Mouse (Mus musculus): ENCODE results near the gene Pradc1.
"Not testable (repeated sequence)": the region's sequence is repeated elsewhere in the genome, so short reads cannot be mapped to it uniquely, and the experiment has no call there.

Pradc1 gene

DNA sequence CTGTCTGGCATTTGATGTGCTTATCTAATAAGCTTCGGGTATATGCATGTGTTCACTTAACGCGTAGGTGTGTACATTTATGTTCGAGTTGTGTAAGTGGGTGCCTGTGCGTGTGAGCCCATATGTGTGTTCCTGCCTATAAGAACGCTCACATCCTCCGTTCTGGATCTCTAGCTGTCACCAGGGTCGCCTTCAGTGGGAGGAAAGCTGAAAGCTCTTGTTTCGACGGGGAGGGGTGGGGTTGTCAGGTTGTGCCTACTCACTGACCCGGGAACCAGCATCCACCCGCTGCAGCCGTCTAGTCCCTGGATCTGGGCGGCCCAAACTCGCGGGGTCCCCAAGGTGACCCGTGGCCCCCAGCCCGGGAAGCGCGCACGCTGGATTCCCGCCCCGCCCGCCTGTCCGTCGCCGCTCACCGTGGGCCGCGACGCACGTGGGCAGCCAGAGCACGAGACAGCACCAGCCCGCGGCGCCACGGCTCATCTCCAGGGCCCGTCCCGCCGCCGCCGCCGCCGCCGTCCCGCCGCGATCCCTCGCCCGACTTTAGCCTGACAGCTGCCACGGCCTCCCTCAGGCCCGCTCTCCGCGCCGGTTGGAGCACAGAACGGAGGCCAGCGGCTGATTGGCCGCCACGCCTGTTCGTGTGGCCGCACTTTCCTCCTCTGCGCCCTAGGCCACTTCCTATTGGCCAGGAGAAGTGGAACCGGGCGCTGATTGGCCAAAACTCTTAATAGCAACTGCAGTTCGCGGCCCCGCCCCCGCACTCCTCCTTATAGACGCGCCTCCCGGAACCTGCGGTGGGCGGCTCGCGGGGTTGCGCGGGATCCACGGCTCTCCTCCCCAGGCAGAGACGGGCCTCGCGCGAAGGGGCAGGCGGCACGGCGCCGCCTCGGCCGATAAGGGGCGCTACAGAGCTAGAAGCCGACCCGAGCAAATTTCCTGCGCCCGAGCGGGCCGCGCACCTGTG, 790 bp downstream of the Pradc1 start, which contains the start of gene Cct7:
TSS of gene Cct7 (plus strand) at position 818 of the 967 bp plus-strand sequence.
- peak; percentile 98 for DNase-seq (ENCODE audit: low spot score)

GRCm38 (mm10) chr6:85450140-85450539, 1.6 kb downstream of the Pradc1 start:
- not testable (repeated sequence) for DNase-seq (ENCODE audit: low spot score)

DNA sequence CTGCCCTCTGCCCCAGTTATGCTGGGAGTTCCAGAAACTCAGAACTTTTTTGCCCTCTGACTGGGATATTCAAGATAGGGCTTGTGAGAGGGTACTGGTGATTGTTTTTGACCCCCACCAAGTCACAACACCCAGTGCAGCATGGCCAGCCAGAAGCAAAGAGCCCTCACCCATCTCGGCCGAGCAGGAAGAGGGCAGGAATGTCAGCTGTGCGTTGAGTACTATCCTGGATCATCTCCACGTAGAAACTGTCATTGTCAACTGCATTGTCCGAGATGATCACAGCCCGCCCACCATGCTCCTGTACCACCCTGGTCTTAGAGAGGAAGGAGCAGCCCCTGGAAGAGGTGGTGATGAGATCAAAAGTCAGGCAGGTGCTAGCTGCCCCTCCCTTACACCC, 4.4 kb downstream of the Pradc1 start:
- DNase-seq (ENCODE audit: low spot score), result no peak

- DNase-seq (ENCODE audit: low spot score), result no peak
Observed at GRCm38 (mm10) chr6:85445286-85445685, 6.5 kb downstream of the Pradc1 start.

- no peak for DNase-seq (ENCODE audit: low spot score)
Observed at GRCm38 (mm10) chr6:85444266-85444965, 7.4 kb downstream of the Pradc1 start.

DNA sequence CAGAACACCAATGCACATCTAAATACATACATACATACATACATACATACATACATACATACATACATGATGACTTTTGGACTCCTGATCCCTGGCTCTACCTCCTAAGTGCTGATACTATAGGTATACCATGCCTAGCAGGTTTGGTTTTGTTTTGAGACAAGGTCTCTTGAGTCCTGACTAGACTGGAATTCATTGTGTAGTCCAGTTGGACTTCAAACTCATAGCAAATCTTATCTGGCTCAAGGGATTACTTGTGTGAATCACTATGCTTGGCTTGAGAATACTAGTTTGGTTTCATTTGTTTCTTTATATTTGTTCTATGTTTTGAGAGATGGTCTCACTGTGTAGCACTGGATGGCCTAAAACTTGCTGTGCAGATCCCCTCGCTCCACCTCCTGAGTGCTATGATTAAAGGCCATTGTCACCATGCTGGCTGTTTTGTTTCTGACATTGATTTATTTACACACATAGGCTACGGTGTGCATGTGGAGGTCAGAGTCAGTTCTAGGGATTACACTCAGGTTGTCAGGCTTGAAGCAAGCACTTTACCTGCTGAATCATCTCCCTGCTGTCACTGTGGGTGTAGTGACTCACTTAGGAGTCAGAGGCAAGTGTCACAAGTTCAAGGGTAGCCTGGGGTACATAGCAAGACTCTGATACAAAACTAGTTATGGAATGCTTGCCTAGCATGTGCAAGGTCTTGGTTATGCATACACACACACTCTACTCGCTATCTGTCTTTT, 8.1 kb downstream of the Pradc1 start:
- no peak for DNase-seq (ENCODE audit: low spot score)

- no peak for DNase-seq (ENCODE audit: low spot score)
Observed at GRCm38 (mm10) chr6:85441142-85441541, 10.6 kb downstream of the Pradc1 start.

DNA sequence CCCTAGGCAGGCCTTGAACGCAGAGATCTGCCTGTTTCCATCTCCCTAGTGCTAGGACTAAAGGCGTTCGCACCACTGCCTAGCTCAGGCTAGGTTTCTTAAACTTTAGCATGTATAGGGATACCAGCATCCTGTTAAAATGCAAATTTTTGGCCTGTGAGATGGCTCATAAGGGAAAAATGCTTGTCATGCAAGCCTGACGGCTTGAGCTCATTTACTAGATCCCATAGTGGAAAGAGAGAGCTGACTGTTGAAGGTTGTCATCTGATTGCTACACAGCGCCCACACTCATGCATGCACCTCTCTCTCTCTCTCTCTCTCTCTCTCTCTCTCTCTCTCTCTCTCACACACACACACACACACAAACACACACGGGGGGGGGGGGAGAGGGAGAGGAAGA, 15.1 kb downstream of the Pradc1 start:
- DNase-seq (ENCODE audit: low spot score), result no peak

GRCm38 (mm10) chr6:85436204-85436603, 15.6 kb downstream of the Pradc1 start:
- no peak for DNase-seq (ENCODE audit: low spot score)

- DNase-seq (ENCODE audit: low spot score), result no peak
Observed at GRCm38 (mm10) chr6:85433865-85434264, 17.9 kb downstream of the Pradc1 start.

- peak; percentile 40 for DNase-seq (ENCODE audit: low spot score)
Observed at GRCm38 (mm10) chr6:85431842-85432431, 19.8 kb downstream of the Pradc1 start, which contains the start of gene Smyd5. TSS of gene Smyd5 (plus strand) at chr6:85431989.

DNA sequence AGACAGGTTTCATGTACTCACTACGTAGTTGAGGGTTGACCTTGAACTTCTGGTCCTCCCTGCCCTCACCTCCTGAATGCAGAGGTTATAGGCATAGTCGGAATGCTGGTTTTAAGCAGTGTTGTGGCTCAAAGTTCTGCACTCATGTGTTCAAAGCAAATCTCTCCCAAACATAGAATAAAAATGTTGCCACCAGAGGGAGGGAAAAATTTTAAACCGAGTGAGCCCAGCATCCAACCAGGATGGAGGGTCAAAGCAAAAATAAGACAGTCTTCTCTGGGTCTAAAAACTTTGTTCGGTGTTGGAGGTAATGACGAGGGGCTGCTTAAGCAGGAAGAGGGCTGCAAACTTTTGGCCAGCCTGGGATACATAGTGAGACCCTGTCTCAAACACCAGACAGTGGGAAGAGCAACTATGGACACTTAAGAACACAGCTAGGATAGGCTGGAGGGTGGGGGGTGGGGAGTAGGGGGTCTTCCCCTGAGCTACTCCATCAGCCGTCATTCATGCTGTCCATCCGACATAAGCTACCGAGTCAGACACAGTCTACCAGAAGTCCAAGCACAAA, 20.4 kb downstream of the Pradc1 start:
- no peak for DNase-seq (ENCODE audit: low spot score)

- no peak for DNase-seq (ENCODE audit: low spot score)
Observed at GRCm38 (mm10) chr6:85423836-85424379, 27.9 kb downstream of the Pradc1 start, which contains the start of gene Noto. TSS of gene Noto (plus strand) at chr6:85423886.

- no peak for DNase-seq (ENCODE audit: low spot score)
Observed at GRCm38 (mm10) chr6:85419150-85419549, 32.6 kb downstream of the Pradc1 start.

DNA sequence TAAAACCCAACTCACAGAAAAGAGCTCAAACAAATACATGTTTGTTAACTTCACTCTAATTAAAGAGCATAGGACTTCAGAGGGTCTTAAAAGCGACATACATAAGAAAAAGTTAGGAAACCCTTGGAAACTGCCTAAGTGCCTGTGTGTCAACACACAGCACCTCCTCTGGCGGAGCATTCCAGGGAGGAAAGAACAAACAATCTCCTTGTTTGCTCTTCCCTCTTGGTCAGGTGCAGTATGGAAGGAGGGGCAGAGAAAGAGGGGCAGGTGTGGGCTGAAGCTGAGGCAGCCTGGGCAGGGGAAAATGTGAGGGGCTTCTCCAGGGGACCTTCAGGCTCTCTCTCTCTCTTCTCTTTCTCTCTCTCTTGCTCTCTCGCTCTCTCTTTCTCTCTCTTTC, 35.9 kb downstream of the Pradc1 start:
- DNase-seq (ENCODE audit: low spot score), result no peak

DNA sequence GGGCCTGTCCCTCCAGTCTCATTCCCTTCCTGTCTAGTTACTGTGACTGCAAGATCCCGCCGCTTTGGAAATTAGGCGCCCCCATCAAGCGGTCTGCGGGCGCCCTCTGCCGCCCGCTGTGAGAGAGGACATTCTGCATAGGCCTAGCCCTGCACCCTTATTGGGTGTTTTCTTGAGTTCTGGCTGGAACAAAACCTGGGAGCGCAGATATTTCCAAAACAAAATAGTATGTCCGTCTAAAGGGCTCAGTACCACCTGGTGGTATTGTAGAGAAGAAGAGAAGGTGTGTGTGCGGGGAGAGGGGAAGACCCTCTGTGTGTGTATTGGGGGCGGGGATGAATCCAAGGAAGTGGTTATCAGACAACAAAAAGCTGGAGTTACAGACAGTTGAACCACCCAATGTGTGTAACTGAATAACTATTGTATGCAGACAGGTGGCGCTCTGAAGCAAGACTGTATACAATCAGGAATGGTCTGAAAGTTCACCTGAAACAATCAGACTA, 40.9 kb downstream of the Pradc1 start:
- no peak for DNase-seq (ENCODE audit: low spot score)

- DNase-seq (ENCODE audit: low spot score), result no peak
Observed at GRCm38 (mm10) chr6:85409003-85409402, 42.8 kb downstream of the Pradc1 start.

DNA sequence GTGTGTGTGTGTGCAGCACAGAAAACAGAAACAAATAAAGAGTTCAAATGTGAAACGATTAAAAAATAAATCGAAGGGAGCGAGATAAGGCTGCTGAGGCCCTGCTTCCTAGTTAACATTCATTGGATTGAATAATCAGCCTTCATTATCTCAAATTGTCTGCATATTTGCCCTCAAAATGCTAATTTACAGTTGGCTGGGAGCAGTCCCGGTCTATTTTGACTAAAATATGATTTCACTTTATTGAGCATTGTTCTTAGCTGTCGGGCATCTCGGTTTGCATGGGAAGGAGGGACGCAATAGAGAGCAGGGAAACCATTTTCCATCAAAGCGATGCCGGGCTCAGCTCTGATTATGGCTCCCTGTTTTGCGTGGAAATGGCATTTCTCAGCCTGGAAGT, 48.7 kb downstream of the Pradc1 start:
- no peak for DNase-seq (ENCODE audit: low spot score)

GRCm38 (mm10) chr6:85402613-85403012, 49.2 kb downstream of the Pradc1 start:
- DNase-seq (ENCODE audit: low spot score), result no peak

DNA sequence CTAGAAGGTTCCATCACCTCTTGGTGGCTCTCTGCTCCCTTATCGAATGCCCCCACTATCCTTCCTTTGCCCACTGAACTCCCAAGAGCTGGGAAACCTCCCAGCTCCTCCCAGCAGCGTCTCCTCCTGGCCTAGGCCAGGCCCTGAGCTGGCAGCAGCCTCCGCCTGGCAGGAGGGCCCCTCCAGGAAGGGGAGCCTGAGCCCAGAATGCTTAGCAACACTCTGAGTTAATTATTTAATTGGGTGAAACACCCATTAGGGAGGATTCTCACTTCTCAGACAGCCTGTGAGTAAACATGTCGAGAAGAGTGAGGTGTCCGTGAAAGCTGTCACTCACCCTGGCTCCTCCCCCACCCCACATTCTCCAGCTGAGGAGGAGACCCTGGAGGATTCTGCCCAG, 52.1 kb downstream of the Pradc1 start:
- no peak for DNase-seq (ENCODE audit: low spot score)

GRCm38 (mm10) chr6:85397165-85397564, 54.6 kb downstream of the Pradc1 start:
- peak; percentile 25 for DNase-seq (ENCODE audit: low spot score)
